Mouse (Mus musculus) hindbrain, embryonic 11.5 days (tissue): ENCODE measurements around the gene Slc10a7. TPM values are rescaled to one million over a fixed set of nuclear protein-coding genes. Genes with fewer than 3 reads are reported as not detected.
"Not testable (repeated sequence)": the region's sequence is repeated elsewhere in the genome, so short reads cannot be mapped to it uniquely, and the experiment has no call there.

Experiments
- ATAC-seq: fragments of 200-750 bp; cut with Nextera tagmentation; 2 replicates; pipeline ENCODE4 v1.8.0; 2017; ENCODE audit warnings: mild to moderate bottlenecking, moderate TSS enrichment, moderate library complexity; ENCODE audit not compliant: low FRiP score
- DNase-seq: peaks from one replicate; pipeline ENCODE4 v3.0.0-alpha.2; 2015; ENCODE audit warnings: low spot score
- H3K27ac ChIP-seq: fragments of 300-500 bp; sonication (generic); 2 replicates; pipeline ENCODE4 v1.5.1; 2014; ENCODE audit warnings: mild to moderate bottlenecking, low read depth, low read length
- H3K27me3 ChIP-seq: fragments of 300-500 bp; sonication (generic); 2 replicates; pipeline ENCODE4 v1.6.1; 2014; ENCODE audit warnings: mild to moderate bottlenecking, low read length, moderate library complexity, mixed read lengths; ENCODE audit not compliant: control insufficient read depth, insufficient read depth
- H3K36me3 ChIP-seq: fragments of 300-500 bp; sonication (generic); 2 replicates; pipeline ENCODE4 v1.6.1; 2014; ENCODE audit warnings: mild to moderate bottlenecking, low read length, moderate library complexity, mixed read lengths; ENCODE audit not compliant: control insufficient read depth, insufficient read depth
- H3K4me1 ChIP-seq: fragments of 300-500 bp; sonication (generic); replicated peaks from 2 replicates; pipeline ENCODE4 v1.6.1; 2014; ENCODE audit warnings: low read length, mixed read lengths; ENCODE audit not compliant: control insufficient read depth, insufficient read depth
- H3K4me2 ChIP-seq: fragments of 300-500 bp; sonication (generic); replicated peaks from 2 replicates; pipeline ENCODE4 v1.6.1; 2014; ENCODE audit warnings: mild to moderate bottlenecking, low read depth, low read length
- H3K4me3 ChIP-seq: fragments of 300-500 bp; sonication (generic); 2 replicates; pipeline ENCODE4 v1.5.1; 2014; ENCODE audit warnings: low read depth, low read length
- H3K9ac ChIP-seq: fragments of 300-500 bp; sonication (generic); 2 replicates; pipeline ENCODE4 v1.6.1; 2014; ENCODE audit warnings: low read depth, low read length
- H3K9me3 ChIP-seq: fragments of 300-500 bp; sonication (generic); 2 replicates; pipeline ENCODE4 v1.6.1; 2016; ENCODE audit warnings: low read length; ENCODE audit not compliant: control insufficient read depth
- WGBS: fragments of 180-500 bp; shearing (Covaris S2); extraction: QIAGEN DNeasy Blood & Tissue Kit; methylation state at CpG from one replicate; pipeline ENCODE4 v1.1.7; 2014; 5-methylcytosine and 5-hydroxymethylcytosine counted together
- polyA plus RNA-seq: library from polyadenylated mRNA; unstranded; fragments of >200 nt; fragmentation: Nextera tagmentation; extraction: Ambion mirVana; gene quantifications from 2 replicates; pipeline ENCODE4 v1.2.1, GENCODE M21; 2014

Gene Slc10a7
- polyA plus RNA-seq, 1 experiment from 2014 or later: 12.8 TPM

GRCm38 (mm10) chr8:78536716-78537115 lies 27.6 kb downstream of the Slc10a7 start:
- no peak overlapping the region for H3K4me2 ChIP-seq

GRCm38 (mm10) chr8:78537795-78538194 lies 28.6 kb downstream of the Slc10a7 start:
- no peaks in the 10 kb centered on the region for H3K4me1 ChIP-seq
- H3K9ac ChIP-seq: no peak overlapping the region
- no peaks in the 10 kb centered on the region for H3K36me3 ChIP-seq
- no peak overlapping the region for H3K27ac ChIP-seq
- no peak for DNase-seq
- no peak overlapping the region for H3K4me2 ChIP-seq
- 90% methylated on average over 3 of the region's 3 CpGs for WGBS
- no peak for ATAC-seq
- H3K4me3 ChIP-seq: no peak overlapping the region
- H3K27me3 ChIP-seq: no peaks in the 10 kb centered on the region
- no peaks in the 10 kb centered on the region for H3K9me3 ChIP-seq

More at GRCm38 (mm10) chr8:78536716-78537115, 27.6 kb downstream of the Slc10a7 start:
- Histone ChIP-seq H3K9me3 (no peaks in the 10 kb centered on the region), H3K9ac (no peak overlapping the region), H3K36me3 (no peaks in the 10 kb centered on the region), H3K4me3 (no peak overlapping the region), H3K27me3 (no peaks in the 10 kb centered on the region), H3K4me1 (no peaks in the 10 kb centered on the region), H3K27ac (no peak overlapping the region)
- 84% methylated on average over 5 of the region's 5 CpGs for WGBS
- ATAC-seq: no peak
- DNase-seq: no peak

GRCm38 (mm10) chr8:78542670-78543069 lies 33.5 kb downstream of the Slc10a7 start:
- not testable (repeated sequence) for H3K4me3 ChIP-seq, H3K27ac ChIP-seq, H3K27me3 ChIP-seq, H3K36me3 ChIP-seq, DNase-seq, ATAC-seq, H3K9ac ChIP-seq, H3K9me3 ChIP-seq, H3K4me1 ChIP-seq, H3K4me2 ChIP-seq
- WGBS: 93% methylated on average over 3 of the region's 6 CpGs

GRCm38 (mm10) chr8:78543621-78544020 lies 34.5 kb downstream of the Slc10a7 start:
- ATAC-seq: peak; percentile 57; the same call in 1 of the 2 replicates
- WGBS: 8% methylated on average over 1 of the region's 1 CpGs

GRCm38 (mm10) chr8:78544545-78544944 lies 35.4 kb downstream of the Slc10a7 start:
- Histone ChIP-seq H3K36me3 (no peaks in the 10 kb centered on the region), H3K27me3 (no peaks in the 10 kb centered on the region), H3K27ac (no peak overlapping the region), H3K4me1 (no peaks in the 10 kb centered on the region), H3K9me3 (no peaks in the 10 kb centered on the region), H3K4me2 (no peak overlapping the region), H3K9ac (no peak overlapping the region), H3K4me3 (no peak overlapping the region)
- ATAC-seq: no peak
- DNase-seq: no peak
- WGBS: 84% methylated on average over 2 of the region's 2 CpGs

More at GRCm38 (mm10) chr8:78543621-78544020, 34.5 kb downstream of the Slc10a7 start:
- Histone ChIP-seq H3K4me3 (no peak overlapping the region), H3K27me3 (no peaks in the 10 kb centered on the region), H3K36me3 (no peaks in the 10 kb centered on the region), H3K27ac (no peak overlapping the region), H3K4me2 (no peak overlapping the region), H3K9ac (no peak overlapping the region), H3K4me1 (no peaks in the 10 kb centered on the region), H3K9me3 (no peaks in the 10 kb centered on the region)
- DNase-seq: no peak

GRCm38 (mm10) chr8:78545153-78545817 lies 36.1 kb downstream of the Slc10a7 start:
- not testable (repeated sequence) for DNase-seq, H3K4me3 ChIP-seq, H3K36me3 ChIP-seq, ATAC-seq, H3K27me3 ChIP-seq, H3K27ac ChIP-seq, H3K4me1 ChIP-seq, H3K9ac ChIP-seq, H3K4me2 ChIP-seq, H3K9me3 ChIP-seq
- WGBS: 34% methylated on average over 7 of the region's 14 CpGs

GRCm38 (mm10) chr8:78549971-78550751 lies 41.0 kb downstream of the Slc10a7 start:
- 0 out of 2 replicates have a peak overlapping the region, but pooled peaks have one; percentile 18 for H3K27ac ChIP-seq
- no peaks in the 10 kb centered on the region for H3K4me1 ChIP-seq
- no peak overlapping the region for H3K4me3 ChIP-seq
- H3K9ac ChIP-seq: no peak overlapping the region
- H3K36me3 ChIP-seq: no peaks in the 10 kb centered on the region
- no peaks in the 10 kb centered on the region for H3K9me3 ChIP-seq
- WGBS: 34% methylated on average over 10 of the region's 10 CpGs
- DNase-seq (peak; percentile 41), ATAC-seq (peak; percentile 86)
- H3K4me2 ChIP-seq: no peak overlapping the region
- no peaks in the 10 kb centered on the region for H3K27me3 ChIP-seq

GRCm38 (mm10) chr8:78550752-78551134 lies 41.6 kb downstream of the Slc10a7 start:
- Histone ChIP-seq H3K36me3 (no peaks in the 10 kb centered on the region), H3K9me3 (no peaks in the 10 kb centered on the region), H3K9ac (no peak overlapping the region), H3K4me2 (no peak overlapping the region), H3K4me3 (no peak overlapping the region), H3K4me1 (no peaks in the 10 kb centered on the region), H3K27ac (peak overlapping the region; percentile 55; the same call in 1 of the 2 replicates), H3K27me3 (no peaks in the 10 kb centered on the region)
- DNase-seq: no peak
- WGBS: 41% methylated on average over 2 of the region's 2 CpGs
- ATAC-seq: no peak
